Mouse (Mus musculus): ENCODE measurements around the gene Tead1. TPM values are rescaled to one million over a fixed set of nuclear protein-coding genes. Genes with fewer than 3 reads are reported as not detected.

Gene Tead1
- total RNA-seq, 2 experiments from 2014 or later = 142 to 162 TPM

GRCm38 (mm10) chr7:112684626-112685561 lies 5.8 kb downstream of the Tead1 start:
- intact Hi-C loops (cut with DNase I) = loop anchor here (5.0 kb wide), 1 partner anchor 57 kb away; no protein-coding TSS in a partner anchor
- peak; percentile 24 to 30 for DNase-seq

- DNase-seq = no peak
- intact Hi-C loops (cut with DNase I) = no loop called here
These were observed 6.9 kb downstream of the Tead1 start for GRCm38 (mm10) chr7:112685993-112686392.

GRCm38 (mm10) chr7:112686586-112686985 lies 7.5 kb downstream of the Tead1 start:
- DNase-seq = no peak

GRCm38 (mm10) chr7:112688425-112689001 lies 9.4 kb downstream of the Tead1 start:
- intact Hi-C loops (cut with DNase I) = no loop called here
- DNase-seq = no peak

More at GRCm38 (mm10) chr7:112686586-112686985, 7.5 kb downstream of the Tead1 start:
- intact Hi-C loops (cut with DNase I) = no loop called here

GRCm38 (mm10) chr7:112690836-112691781 lies 12.0 kb downstream of the Tead1 start:
- peak in 1 of 2 experiments; percentile 12 for DNase-seq
- intact Hi-C loops (cut with DNase I) = no loop called here

GRCm38 (mm10) chr7:112693566-112693965 lies 14.4 kb downstream of the Tead1 start:
- no peak for DNase-seq
- intact Hi-C loops (cut with DNase I) = no loop called here

- no peak for DNase-seq
- intact Hi-C loops (cut with DNase I) = loop anchor here (5.0 kb wide), 1 partner anchor 41 kb away; no protein-coding TSS in a partner anchor
These were observed 17.7 kb downstream of the Tead1 start for GRCm38 (mm10) chr7:112696777-112697161.

GRCm38 (mm10) chr7:112697162-112697841 lies 18.2 kb downstream of the Tead1 start:
- peak; percentile 41 to 44 for DNase-seq
- intact Hi-C loops (cut with DNase I) = loop anchor here (5.0 kb wide), 1 partner anchor 40 kb away; no protein-coding TSS in a partner anchor

- intact Hi-C loops (cut with DNase I) = no loop called here
These were observed 21.0 kb downstream of the Tead1 start for GRCm38 (mm10) chr7:112700082-112700481.

GRCm38 (mm10) chr7:112703341-112703740 lies 24.2 kb downstream of the Tead1 start:
- intact Hi-C loops (cut with DNase I) = no loop called here

More at GRCm38 (mm10) chr7:112700082-112700481, 21.0 kb downstream of the Tead1 start:
- no peak for DNase-seq

GRCm38 (mm10) chr7:112705870-112706269 lies 26.8 kb downstream of the Tead1 start:
- DNase-seq = no peak
- intact Hi-C loops (cut with DNase I) = no loop called here

More at GRCm38 (mm10) chr7:112703341-112703740, 24.2 kb downstream of the Tead1 start:
- DNase-seq = no peak

- intact Hi-C loops (cut with DNase I) = no loop called here
- DNase-seq = no peak
These were observed 27.6 kb downstream of the Tead1 start for GRCm38 (mm10) chr7:112706756-112707155.

GRCm38 (mm10) chr7:112710409-112711107 lies 31.4 kb downstream of the Tead1 start:
- intact Hi-C loops (cut with DNase I) = no loop called here
- DNase-seq = no peak

- DNase-seq = no peak
- intact Hi-C loops (cut with DNase I) = no loop called here
These were observed 32.9 kb downstream of the Tead1 start for GRCm38 (mm10) chr7:112711977-112712376.

GRCm38 (mm10) chr7:112713509-112713908 lies 34.4 kb downstream of the Tead1 start:
- intact Hi-C loops (cut with DNase I) = no loop called here
- DNase-seq = no peak

- intact Hi-C loops (cut with DNase I) = no loop called here
- no peak for DNase-seq
These were observed 35.7 kb downstream of the Tead1 start for GRCm38 (mm10) chr7:112714783-112715182.

- intact Hi-C loops (cut with DNase I) = no loop called here
These were observed 37.6 kb downstream of the Tead1 start for GRCm38 (mm10) chr7:112716701-112717100.

GRCm38 (mm10) chr7:112717676-112718075 lies 38.6 kb downstream of the Tead1 start:
- peak in 1 of 2 experiments; percentile 25 for DNase-seq
- intact Hi-C loops (cut with DNase I) = no loop called here

More at GRCm38 (mm10) chr7:112716701-112717100, 37.6 kb downstream of the Tead1 start:
- no peak for DNase-seq

All from gastrocnemius, postnatal 36 days (tissue).